ENCODE assay signal across 23 mouse cellular contexts in genomic region chr2:180013686-180014085, GRCm38 (mm10).
"Had no signal": no experiment of that assay in that cellular context is flagged by ENCODE, and none has a peak within 500 bp of the region (broad histone marks: within the 10 kb centered on the region; RNA-seq: fewer than 3 reads in every experiment).

No protein-coding gene starts in this region.

- ATAC-seq: liver, embryonic 12.5 days; midbrain, embryonic 16.5 days had no signal

- H3K36me3 ChIP-seq: kidney, embryonic 15.5 days; liver, embryonic 12.5 days; liver, embryonic 15.5 days; lung, embryonic 15.5 days; midbrain, embryonic 12.5 days; neural tube, embryonic 13.5 days; stomach, embryonic 15.5 days had no signal

- H3K27ac ChIP-seq: kidney, embryonic 15.5 days; left cerebral cortex, adult 2 months; liver, embryonic 12.5 days; liver, embryonic 15.5 days; lung, embryonic 15.5 days; midbrain, embryonic 12.5 days; neural tube, embryonic 13.5 days; stomach, embryonic 15.5 days had no signal

- H3K4me2 ChIP-seq: kidney, embryonic 15.5 days; liver, embryonic 12.5 days; liver, embryonic 15.5 days; lung, embryonic 15.5 days; midbrain, embryonic 12.5 days; neural tube, embryonic 13.5 days; stomach, embryonic 15.5 days had no signal

- H3K4me3 ChIP-seq: kidney, embryonic 15.5 days; left cerebral cortex, adult 2 months; liver, embryonic 12.5 days; liver, embryonic 15.5 days; lung, embryonic 15.5 days; megakaryocyte, embryonic 14.5 days; midbrain, embryonic 12.5 days; myocyte; neural tube, embryonic 13.5 days; stomach, embryonic 15.5 days had no signal

- H3K4me1 ChIP-seq: liver, embryonic 12.5 days; liver, embryonic 15.5 days; midbrain, embryonic 12.5 days had no signal

- H3K9ac ChIP-seq: kidney, embryonic 15.5 days; liver, embryonic 12.5 days; liver, embryonic 15.5 days; lung, embryonic 15.5 days; midbrain, embryonic 12.5 days; neural tube, embryonic 13.5 days; stomach, embryonic 15.5 days had no signal

- H3K9me3 ChIP-seq: kidney, embryonic 15.5 days; liver, embryonic 12.5 days; liver, embryonic 15.5 days; lung, embryonic 15.5 days; midbrain, embryonic 12.5 days; neural tube, embryonic 13.5 days; stomach, embryonic 15.5 days had no signal

- H3K27me3 ChIP-seq: lung, embryonic 15.5 days; neural tube, embryonic 13.5 days; stomach, embryonic 15.5 days had no signal

- DNase-seq: kidney, adult 11 months; kidney, adult 8-10 months; kidney, postnatal 10 days; kidney, postnatal 36 days; layer of hippocampus, postnatal 36 days; lung, adult 18-20 months; lung, postnatal 10 days; lung, postnatal 36 days; retina, postnatal 1 day; right cerebral cortex, postnatal 25 days; spleen, adult 18-20 months; thymus, postnatal 25 days had no signal
